Mouse (Mus musculus): ENCODE results near the gene Rtn4rl1. TPM values are rescaled to one million over a fixed set of nuclear protein-coding genes. Genes with fewer than 3 reads are reported as not detected.
A peak's percentile ranks its signal among the peaks of the same experiment; 100 is the strongest.

Gene Rtn4rl1
- polyA plus RNA-seq, 1 experiment from 2014 or later = 1.1 TPM

GRCm38 (mm10) chr11:75313834-75314233, 120.3 kb downstream of the Rtn4rl1 start:
- H3K4me1 ChIP-seq (ENCODE audit: insufficient read depth) = no peaks in the 10 kb centered on the region
- DNase-seq (no peak), ATAC-seq (ENCODE audit: insufficient read depth) (no peak)
- no peaks in the 10 kb centered on the region for H3K27me3 ChIP-seq (ENCODE audit: insufficient read depth, low read length)
- peaks cover 87% of the 10 kb centered on the region for H3K36me3 ChIP-seq (ENCODE audit: insufficient read depth)
- no peak for TF ChIP-seq CTCF (IDR thresholded peaks at IDR 0.05; ENCODE audit: low read depth)
- H3K4me3 ChIP-seq (ENCODE audit: low read depth, low read length) = no peak overlapping the region
- 75% methylated on average over 8 of the region's 8 CpGs for WGBS
- H3K4me2 ChIP-seq = no peak overlapping the region
- H3K27ac ChIP-seq (ENCODE audit: low read depth) = no peak overlapping the region
- no peaks in the 10 kb centered on the region for H3K9me3 ChIP-seq (ENCODE audit: low read depth, low read length)
- H3K9ac ChIP-seq = no peak overlapping the region

MicroRNAs within 50 kb of the gene (microRNA counts, 519-probe panel; counts per million panel counts)
- microRNA mmu-miR-132 = 3,328 counts per million, percentile 65 among the panel's probes with 10 or more counts
- 30.5 counts per million for microRNA mmu-miR-212

Small RNA genes lying within 50 kb of the gene (microRNA-seq; reads per million reads assigned to microRNA genes)
- gene Mir132 (ENCODE audit: borderline number of aligned reads) (445 reads per million, percentile 65 among the genes with 10 or more reads in this experiment), gene Mir212 (ENCODE audit: borderline number of aligned reads) (57.0 reads per million, percentile 41 among the genes with 10 or more reads in this experiment)

Other genes starting within 250 kb of the Rtn4rl1 start
- gene Hic1, start 24.3 kb upstream of the Rtn4rl1 start, polyA plus RNA-seq (2014; fragmentation: Nextera tagmentation; extraction: Ambion mirVana) = 14.0 and 15.6 TPM in 2 replicates
- 28.6 and 29.9 TPM in 2 replicates for gene Ovca2, start 14.9 kb upstream of the Rtn4rl1 start, polyA plus RNA-seq (2014; fragmentation: Nextera tagmentation; extraction: Ambion mirVana)
- 25.0 and 26.5 TPM in 2 replicates for gene Dph1, start 2.5 kb upstream of the Rtn4rl1 start, polyA plus RNA-seq (2014; fragmentation: Nextera tagmentation; extraction: Ambion mirVana)
- 185 and 186 TPM in 2 replicates for gene Rpa1, start 154.5 kb downstream of the Rtn4rl1 start, polyA plus RNA-seq (2014; fragmentation: Nextera tagmentation; extraction: Ambion mirVana)
- gene Smyd4, start 154.7 kb downstream of the Rtn4rl1 start, polyA plus RNA-seq (2014; fragmentation: Nextera tagmentation; extraction: Ambion mirVana) = 14.2 and 17.3 TPM in 2 replicates
- 41.7 and 44.6 TPM in 2 replicates for gene Serpinf1, start 228.9 kb downstream of the Rtn4rl1 start, polyA plus RNA-seq (2014; fragmentation: Nextera tagmentation; extraction: Ambion mirVana)
- 0.24 TPM in 1 of 2 replicates, not detected in the other for gene Serpinf2, start 245.8 kb downstream of the Rtn4rl1 start, polyA plus RNA-seq (2014; fragmentation: Nextera tagmentation; extraction: Ambion mirVana)